Mouse (Mus musculus): ENCODE measurements at regions not wholly inside any gene's neighbourhood (a gene's known extent, or its start where the extent isn't known, plus 50 kb on each side); places are given as distances from the start of the nearest gene placed in this dataset.

DNA sequence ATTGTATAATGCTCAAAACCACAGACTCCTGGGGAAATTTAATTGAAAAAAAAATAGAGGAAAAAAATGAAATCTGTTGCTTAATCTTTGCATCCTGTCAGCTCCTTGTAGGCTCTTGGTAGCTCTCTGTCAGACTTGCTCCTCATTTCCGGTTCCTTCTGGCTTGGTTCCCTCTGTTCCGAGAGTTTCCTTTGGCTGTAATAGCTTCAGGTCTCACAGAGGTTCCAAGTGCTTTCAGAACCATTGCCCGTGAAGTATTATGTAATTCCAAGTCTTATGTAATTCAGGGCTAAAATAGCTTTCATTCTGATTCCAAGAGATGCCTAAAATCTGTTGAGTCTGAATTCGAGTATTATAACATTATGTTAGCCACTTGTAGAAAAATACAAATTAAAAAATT is 117.3 kb downstream of the Spry2 start:
- peak; percentile 14 for DNase-seq

DNA sequence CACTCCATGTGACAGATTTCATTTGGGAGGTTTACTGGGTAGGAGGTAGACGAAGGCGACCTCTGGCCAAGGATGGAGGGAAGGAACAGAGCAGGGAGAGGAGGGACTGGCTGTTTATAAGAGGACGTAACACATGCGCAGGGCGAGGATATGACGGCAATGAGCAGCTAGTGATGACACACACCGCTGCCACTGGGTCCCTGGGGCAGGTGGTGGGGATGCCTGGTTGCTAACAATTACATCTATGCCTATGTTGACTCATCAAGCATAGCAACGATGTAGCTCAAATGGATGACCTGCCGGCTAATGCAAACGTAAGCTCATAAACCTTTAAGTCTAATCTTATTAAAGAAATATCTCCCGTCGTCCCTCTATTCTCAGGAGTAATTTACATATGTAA is 122.9 kb downstream of the Spry2 start:
- no peak for DNase-seq

GRCm38 (mm10) chr14:105767100-105767499 is 129.5 kb downstream of the Spry2 start:
- no peak for DNase-seq

- DNase-seq, result no peak
These were observed 143.9 kb downstream of the Spry2 start for GRCm38 (mm10) chr14:105752509-105753375.

- DNase-seq, result no peak
These were observed 144.9 kb downstream of the Spry2 start for GRCm38 (mm10) chr14:105751762-105752161.

DNA sequence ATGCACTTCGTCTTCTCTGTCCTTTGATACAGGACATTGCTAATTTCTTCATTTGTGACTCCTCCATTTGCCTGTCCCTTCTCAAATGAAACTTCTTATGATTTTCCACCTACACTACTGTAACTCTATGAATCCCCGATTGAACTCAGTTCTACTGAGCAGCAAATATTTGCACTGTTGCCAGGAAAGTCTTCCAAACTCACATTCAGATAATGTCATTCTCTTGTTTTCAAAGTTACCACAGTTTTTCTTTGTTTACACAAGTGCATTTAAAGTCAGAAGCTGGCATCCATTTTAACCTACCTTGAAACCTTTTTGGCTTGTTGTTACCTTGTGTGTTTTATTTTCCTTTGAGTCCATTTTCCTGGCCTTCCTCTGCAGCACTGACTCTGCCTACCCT is 152.0 kb downstream of the Spry2 start:
- no peak for DNase-seq

- DNase-seq, result no peak
These were observed 152.5 kb downstream of the Spry2 start for GRCm38 (mm10) chr14:105744125-105744524.

DNA sequence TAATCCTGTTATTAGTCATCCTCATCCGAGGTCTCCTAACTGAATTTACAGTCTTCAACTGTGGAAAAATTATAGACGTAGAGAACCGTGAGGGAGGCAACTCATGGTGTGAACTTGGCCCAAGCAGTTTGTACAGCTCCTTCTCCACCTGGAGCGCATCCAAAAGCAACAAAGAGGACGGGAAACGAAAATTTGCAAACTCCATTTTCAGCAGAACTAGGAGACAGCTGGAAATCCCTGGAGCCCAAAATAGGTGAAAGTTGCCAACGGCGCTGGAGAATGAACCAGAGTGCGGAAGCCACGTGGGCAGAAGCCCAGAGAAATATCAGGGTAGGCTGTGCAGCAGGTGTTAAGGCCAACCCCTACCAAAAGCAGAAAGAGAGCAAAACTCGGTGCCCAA is 155.7 kb downstream of the Spry2 start:
- DNase-seq, result peak; percentile 30

GRCm38 (mm10) chr14:105738568-105738967 is 158.1 kb downstream of the Spry2 start:
- DNase-seq, result no peak

DNA sequence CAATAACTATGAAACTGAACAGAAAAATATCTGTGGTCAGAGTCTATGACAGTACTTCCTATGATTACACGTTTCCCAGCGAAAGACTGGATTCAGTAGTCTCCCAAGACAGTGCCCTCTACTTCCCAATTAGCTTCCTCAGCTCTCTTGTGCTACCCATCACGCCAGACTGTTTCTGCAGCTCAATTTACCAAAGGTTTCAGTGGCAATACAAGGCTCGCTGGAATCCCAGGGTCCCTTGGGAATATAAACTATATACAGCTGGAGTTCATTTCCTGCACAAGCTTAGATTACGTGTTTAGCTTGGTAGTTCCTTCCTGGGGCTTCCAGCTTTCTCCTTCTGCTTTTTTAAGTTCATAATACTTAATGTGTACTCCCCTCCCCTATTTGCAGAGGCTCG is 160.3 kb downstream of the Spry2 start:
- no peak for DNase-seq

DNA sequence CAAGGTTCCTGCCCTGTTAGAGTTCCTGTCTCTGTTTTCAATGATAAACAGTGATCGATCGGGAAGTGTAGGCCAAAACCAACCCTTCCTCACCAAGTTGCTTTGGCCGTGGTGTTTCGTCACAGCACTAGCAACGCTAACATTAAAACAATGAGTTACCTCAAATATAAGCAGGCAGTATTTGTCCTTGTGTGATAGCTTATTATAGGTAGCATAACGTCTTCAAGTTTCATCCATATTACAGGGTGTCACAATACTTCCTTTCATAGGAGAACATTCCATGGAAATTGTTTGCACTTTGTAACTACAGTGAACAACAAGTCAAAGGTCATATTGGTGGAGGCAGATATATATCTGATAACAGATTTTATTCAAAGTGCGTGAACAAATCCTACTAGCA is 162.3 kb downstream of the Spry2 start:
- no peak for DNase-seq

DNA sequence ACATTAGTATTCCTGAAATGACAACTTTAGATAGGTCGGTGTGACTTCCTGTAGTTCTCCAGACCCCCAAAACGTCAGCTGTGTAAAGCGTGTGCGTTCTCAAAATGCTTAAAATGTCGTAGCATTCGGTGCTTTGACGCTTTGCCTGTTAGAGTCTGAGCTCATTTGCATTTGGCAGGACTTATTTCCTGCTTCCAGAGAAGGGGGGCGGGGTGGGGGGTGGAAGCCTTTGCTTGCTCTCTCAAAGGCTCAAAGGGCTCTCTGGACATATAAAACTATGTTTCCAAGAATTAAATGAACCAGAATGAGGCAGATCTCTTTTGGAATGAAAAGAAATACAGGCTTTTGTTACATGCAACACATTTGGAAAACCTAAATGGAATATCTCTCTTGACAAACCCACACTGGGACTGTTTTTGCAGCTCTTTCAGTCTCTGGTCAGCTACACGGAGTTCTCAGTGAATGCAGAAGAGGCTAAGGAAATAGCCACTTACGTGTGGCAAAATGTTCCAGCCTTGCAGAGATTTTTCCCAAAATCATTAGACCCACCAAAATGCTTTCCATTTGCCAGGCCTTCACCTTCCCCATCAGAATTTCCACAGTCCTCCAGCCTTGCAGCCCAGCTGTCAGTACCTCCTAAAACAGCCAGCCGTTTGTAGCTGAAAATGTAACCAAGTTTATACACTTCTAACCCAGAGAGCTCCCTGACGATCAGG is 163.4 kb downstream of the Spry2 start:
- peak; percentile 7 for DNase-seq

GRCm38 (mm10) chr14:105732221-105733012 is 164.2 kb downstream of the Spry2 start:
- DNase-seq, result peak; percentile 63

DNA sequence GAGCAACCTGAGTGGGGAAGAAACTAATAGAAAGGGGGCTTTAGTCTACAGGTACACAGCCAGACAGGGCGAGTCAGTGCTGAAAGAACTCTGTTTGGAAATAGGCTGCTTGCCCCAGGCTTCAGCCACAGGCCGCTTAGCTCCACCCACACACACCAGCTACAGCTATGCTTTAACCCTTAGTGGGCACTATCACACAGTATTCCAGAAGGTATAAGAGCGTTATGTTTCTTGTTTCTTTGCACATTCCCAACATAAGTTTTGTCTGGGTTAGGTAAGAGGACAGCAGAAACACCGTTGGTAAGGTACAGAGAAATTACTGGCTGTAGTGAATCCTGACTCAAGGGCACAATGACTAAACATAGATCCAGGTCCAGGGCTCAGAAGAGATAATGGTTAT is 165.8 kb downstream of the Spry2 start:
- peak; percentile 5 for DNase-seq

DNA sequence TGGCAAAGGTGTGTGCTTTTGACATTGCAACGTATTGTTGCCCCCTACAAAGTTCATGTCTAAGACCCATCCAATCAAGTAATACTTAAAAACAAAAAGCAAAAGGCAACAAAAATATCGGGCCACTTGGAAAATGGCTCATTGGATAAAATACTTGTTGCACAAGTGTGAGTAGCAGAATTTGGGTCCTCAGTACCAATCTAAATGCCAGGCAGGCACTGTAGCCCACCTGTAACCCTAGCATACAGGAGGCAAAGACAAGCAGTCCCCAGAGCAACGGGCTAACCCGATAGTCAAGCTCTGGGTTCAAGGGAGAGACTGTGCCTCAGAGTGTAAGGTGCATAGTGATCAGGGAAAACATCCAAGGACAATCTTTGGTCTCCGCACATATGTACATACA is 167.8 kb downstream of the Spry2 start:
- no peak for DNase-seq

DNA sequence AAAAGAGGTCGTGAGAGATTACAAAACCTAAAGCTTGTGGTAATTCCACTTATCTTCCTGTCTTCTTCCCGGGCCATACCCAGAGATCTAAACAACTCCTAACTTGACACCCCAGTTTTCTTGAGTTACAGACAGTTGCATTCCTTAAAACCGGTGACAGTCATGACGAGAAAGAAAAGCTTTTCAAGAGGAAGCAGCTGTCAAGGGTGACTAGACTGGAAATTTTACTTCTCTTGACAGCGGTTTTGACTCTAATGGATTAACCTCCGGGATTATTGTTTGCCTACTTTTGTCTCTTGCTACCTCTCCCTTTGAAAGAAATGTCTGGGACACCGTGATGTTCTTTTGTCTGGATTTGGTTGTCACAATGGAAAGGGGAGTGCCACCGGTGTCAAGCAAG is 170.9 kb downstream of the Spry2 start:
- no peak for DNase-seq

- no peak for DNase-seq
These were observed 173.7 kb downstream of the Spry2 start for GRCm38 (mm10) chr14:105722923-105723322.

DNA sequence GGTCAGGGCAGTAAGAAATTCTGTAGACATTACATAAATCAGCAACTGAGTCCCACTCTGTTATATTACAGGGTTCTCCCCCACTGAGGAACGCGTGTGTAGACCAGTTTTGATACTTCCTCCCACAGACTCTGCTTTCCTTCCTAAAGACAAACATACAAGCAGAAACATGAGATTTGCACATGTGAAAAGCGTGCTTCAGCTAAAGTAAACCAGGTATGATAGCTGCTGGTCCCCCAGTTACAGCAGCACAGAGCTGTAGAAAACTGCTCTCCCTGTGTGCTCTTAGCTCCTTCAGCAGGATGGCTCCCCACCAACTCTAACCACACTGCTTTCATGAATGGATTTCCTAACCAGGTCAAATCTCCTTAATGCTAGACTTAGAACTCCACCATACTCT is 175.0 kb downstream of the Spry2 start:
- DNase-seq, result no peak

DNA sequence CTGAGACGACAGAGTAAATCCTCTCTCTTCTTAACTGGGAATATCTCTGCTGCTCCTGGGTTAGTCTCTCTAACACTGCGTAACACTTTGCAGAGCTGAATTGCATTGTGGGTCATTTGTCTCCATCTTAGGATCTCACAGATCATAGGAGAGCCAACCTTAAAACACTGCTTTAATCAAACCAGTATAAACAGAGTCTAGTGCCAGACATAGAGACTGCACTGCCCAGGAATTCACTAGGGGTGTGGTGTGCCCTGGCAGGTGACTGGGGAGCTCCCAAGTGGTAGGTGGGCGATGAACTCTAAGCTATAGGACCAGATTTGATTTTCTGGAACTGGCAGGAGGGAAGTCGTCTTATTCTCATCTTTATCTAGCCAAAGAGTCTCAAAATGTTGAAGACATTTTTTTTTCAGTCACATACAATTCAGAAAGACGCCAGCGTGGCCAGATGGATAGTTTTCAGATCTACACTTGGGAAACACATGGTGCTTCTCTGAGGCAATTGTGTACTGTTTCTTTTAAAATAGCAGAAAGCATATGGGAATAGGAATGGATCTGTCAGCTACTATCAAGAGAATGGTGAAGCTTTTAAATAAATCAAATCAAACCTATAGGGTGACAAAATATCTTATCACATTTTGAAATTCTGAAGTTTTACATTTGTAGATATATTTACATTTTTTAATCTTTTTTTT is 175.7 kb downstream of the Spry2 start:
- DNase-seq, result no peak

- DNase-seq, result no peak
These were observed 177.8 kb downstream of the Spry2 start for GRCm38 (mm10) chr14:105718676-105719441.

GRCm38 (mm10) chr14:105717821-105718220 is 178.8 kb downstream of the Spry2 start:
- DNase-seq, result no peak

Data from adrenal gland, postnatal 25 days (tissue).